Mouse (Mus musculus) intestine, embryonic 15.5 days (tissue): ENCODE measurements at regions not wholly inside any gene's neighbourhood (a gene's known extent, or its start where the extent isn't known, plus 50 kb on each side); places are given as distances from the start of the nearest gene placed in this dataset.
A peak's percentile ranks its signal among the peaks of the same experiment; 100 is the strongest.

Experiments used
- ATAC-seq: fragments of 200-750 bp; cut with Nextera tagmentation; 2 replicates; pipeline ENCODE4 v1.8.0; 2017; ENCODE audit warnings: moderate TSS enrichment, moderate library complexity
- H3K27ac ChIP-seq: fragments of 300-500 bp; sonication (generic); 2 replicates; pipeline ENCODE4 v1.5.1; 2015; ENCODE audit warnings: mild to moderate bottlenecking, inconsistent platforms
- H3K27me3 ChIP-seq: fragments of 300-500 bp; sonication (generic); replicated peaks from 2 replicates; pipeline ENCODE4 v1.6.1; 2015; ENCODE audit warnings: inconsistent platforms
- H3K36me3 ChIP-seq: fragments of 300-500 bp; sonication (generic); 2 replicates; pipeline ENCODE4 v1.6.1; 2015; ENCODE audit warnings: inconsistent platforms
- H3K4me1 ChIP-seq: fragments of 300-500 bp; sonication (generic); replicated peaks from 2 replicates; pipeline ENCODE4 v1.6.1; 2015; ENCODE audit warnings: inconsistent platforms
- H3K4me2 ChIP-seq: fragments of 300-500 bp; sonication (generic); replicated peaks from 2 replicates; pipeline ENCODE4 v1.6.1; 2015; ENCODE audit warnings: mild to moderate bottlenecking, inconsistent platforms
- H3K4me3 ChIP-seq: fragments of 300-500 bp; sonication (generic); replicated peaks from 2 replicates; pipeline ENCODE4 v1.5.1; 2015; ENCODE audit warnings: inconsistent platforms
- H3K9ac ChIP-seq: fragments of 300-500 bp; sonication (generic); 2 replicates; pipeline ENCODE4 v1.6.1; 2015; ENCODE audit warnings: inconsistent platforms
- H3K9me3 ChIP-seq: fragments of 300-500 bp; sonication (generic); 2 replicates; pipeline ENCODE4 v1.6.1; 2016; ENCODE audit warnings: inconsistent platforms
- WGBS: fragments of 180-500 bp; shearing (Covaris S2); methylation state at CpG from one replicate; pipeline ENCODE4 v1.1.7; 2015; 5-methylcytosine and 5-hydroxymethylcytosine counted together

DNA sequence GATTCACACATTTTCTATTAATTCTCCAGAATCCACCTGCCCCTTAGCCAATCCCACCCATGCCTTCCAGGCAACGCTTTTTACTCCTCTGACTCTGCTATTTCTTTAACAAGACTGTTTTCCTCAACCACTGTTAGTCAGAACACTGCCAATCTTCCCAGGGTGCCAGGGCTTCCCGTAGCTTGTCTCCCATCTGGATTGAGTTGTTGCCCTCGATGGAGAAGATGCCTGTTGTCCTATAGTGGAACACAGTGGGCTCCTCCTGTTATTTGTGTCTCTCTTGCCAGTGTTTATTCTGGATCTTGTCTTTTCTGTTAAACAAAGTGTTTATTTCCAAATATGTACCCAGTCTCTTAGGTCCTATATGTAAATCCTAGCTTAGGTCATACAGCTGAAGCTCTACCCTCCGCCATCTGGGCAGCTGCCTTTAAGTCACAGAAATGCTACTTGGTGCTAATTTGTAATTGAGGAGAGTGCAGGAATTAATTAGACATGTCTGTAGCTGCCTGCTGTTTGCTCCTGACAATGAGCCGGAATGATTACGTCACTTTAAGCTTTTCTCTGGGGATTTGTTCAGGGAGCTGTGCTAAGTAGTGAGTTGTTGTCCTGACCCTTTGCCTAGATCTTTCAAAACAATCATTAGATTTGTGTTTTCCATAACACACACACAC, 115.3 kb upstream of the Xpo1 start:
- Histone ChIP-seq H3K9me3 (no peaks in the 10 kb centered on the region), H3K27me3 (no peaks in the 10 kb centered on the region), H3K27ac (no peak overlapping the region), H3K36me3 (no peaks in the 10 kb centered on the region), H3K4me3 (no peak overlapping the region), H3K4me2 (no peak overlapping the region), H3K4me1 (no peaks in the 10 kb centered on the region), H3K9ac (no peak overlapping the region)
- no peak for ATAC-seq
- WGBS = 67% methylated on average over 6 of the region's 6 CpGs

DNA sequence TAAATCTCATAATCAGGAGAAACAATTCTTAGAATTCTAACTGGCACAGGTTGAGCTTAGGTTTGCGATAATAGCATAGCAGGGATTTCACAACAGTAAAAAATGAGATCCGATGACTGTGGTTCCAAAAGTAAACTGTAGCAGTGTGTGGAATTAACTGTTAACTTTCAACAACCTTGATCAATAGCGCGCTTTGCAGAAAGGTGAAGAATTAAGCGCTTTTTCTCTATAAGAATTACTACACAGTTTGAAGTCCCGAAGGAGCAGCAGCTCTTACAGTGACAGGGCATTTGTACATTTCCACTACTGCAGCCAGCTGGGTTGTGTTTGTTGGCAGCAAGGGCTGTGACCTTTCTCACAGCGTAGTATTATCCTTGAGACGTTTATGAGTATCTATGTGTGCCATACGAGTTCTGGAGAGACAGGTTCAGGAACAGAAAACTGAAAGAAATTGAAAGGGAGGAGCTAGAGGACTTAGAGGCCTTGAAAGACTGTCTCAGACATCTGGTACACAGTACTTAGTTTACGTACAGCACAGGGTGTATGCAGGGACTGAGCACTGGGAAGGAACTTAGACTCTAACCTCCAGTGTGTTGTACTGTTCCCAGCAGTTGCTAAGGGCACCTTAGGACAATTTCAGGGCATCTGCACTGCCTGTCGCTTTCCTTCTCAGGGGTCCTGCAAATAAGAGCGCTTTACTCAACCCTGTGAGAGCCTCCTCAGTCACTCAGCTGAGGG, 114.6 kb upstream of the Xpo1 start:
- H3K4me2 ChIP-seq = no peak overlapping the region
- ATAC-seq = no peak; the same call in 1 of the 2 replicates

DNA sequence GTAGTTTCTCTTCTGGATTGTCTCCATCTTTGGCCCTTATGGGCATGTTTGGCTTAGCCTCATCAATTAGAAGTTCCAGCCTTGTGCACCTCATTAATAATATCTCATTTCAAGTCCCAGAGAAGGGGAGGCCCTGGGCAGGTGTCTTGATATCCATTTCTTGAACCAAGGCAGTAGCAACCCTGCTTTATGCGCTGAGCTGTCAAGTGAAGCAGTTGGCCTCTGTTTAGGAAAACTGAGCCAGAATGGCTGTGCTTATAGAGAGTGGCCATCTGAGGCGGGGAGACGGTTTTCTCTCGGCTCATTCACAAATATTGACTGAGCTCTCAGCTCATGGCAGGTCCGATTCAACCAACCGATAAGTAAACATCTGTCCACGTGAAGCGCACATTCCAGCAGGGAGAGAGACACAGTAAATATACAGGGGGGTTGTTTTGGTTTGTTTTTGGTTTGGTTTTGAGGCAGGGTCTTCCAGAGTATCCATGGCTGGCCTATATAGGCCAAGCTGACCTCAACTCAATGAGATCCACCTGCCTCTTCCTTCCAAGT, 107.7 kb upstream of the Xpo1 start:
- Histone ChIP-seq H3K9me3 (no peaks in the 10 kb centered on the region), H3K27me3 (no peaks in the 10 kb centered on the region), H3K4me3 (no peak overlapping the region), H3K4me1 (no peaks in the 10 kb centered on the region), H3K4me2 (no peak overlapping the region), H3K27ac (no peak overlapping the region), H3K36me3 (no peaks in the 10 kb centered on the region), H3K9ac (no peak overlapping the region)
- 55% methylated on average over 8 of the region's 8 CpGs for WGBS
- ATAC-seq = no peak

More for the DNA sequence above, 114.6 kb upstream of the Xpo1 start:
- Histone ChIP-seq H3K4me3 (no peak overlapping the region), H3K9me3 (no peaks in the 10 kb centered on the region), H3K27me3 (no peaks in the 10 kb centered on the region), H3K9ac (no peak overlapping the region), H3K27ac (no peak overlapping the region), H3K36me3 (no peaks in the 10 kb centered on the region), H3K4me1 (no peaks in the 10 kb centered on the region)
- WGBS = 52% methylated on average over 12 of the region's 12 CpGs

DNA sequence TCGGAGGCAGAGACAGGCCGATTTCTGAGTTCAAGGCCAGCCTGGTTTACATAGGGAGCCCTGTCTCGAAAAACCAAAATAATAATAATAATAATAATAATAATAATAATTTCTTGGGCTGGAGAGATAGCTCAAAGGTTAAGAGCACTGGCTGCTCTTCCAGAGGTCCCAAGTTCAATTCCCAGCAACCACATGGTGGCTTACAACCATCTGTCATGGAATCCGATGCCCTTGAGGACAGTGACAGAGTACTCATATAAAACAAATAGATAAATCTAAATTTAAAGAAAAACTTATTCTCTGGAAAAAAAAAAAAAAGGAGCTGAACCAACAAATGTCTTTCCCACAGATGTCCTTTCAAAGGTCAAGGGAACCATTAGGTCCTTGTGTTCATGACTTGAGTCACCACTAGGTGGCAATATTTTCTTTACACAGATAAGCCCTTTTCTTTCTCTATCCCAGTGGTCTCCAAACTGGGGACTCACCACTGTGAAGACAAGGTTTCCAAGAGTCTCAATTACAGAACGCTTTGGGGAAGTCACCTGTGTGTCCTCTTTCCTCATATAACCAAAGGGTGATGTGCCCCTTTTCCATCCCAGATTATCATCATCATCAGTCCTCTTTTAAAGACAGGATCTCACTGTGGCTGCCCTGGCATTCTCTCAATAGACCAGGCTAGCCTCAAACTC, 106.1 kb upstream of the Xpo1 start:
- no peaks in the 10 kb centered on the region for H3K36me3 ChIP-seq
- no peak overlapping the region for H3K4me3 ChIP-seq
- no peaks in the 10 kb centered on the region for H3K4me1 ChIP-seq
- H3K9ac ChIP-seq = no peak overlapping the region
- no peaks in the 10 kb centered on the region for H3K9me3 ChIP-seq
- H3K4me2 ChIP-seq = no peak overlapping the region
- 69% methylated on average over 5 of the region's 5 CpGs for WGBS
- ATAC-seq = peak; percentile 56; the same call in 1 of the 2 replicates
- H3K27me3 ChIP-seq = no peaks in the 10 kb centered on the region
- H3K27ac ChIP-seq = no peak overlapping the region

DNA sequence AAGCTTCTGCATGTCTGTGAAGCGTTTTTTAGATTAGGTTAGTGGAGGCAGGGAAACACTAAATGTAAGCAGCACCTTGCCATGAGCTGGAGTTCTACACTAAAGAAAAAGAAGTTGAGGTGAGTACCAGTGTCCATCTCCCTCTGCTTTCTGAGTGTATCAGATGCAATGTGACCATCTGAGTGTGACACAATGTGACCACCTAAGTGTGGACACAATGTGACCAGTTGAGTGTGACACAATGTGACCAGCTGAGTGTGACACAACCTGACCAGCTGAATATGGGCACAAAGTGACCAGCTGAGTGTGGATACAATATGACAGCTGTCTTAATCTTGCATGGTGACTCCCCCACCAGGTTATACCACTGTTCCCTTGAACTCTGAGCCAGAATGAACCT, 101.0 kb upstream of the Xpo1 start:
- no peak for ATAC-seq
- Histone ChIP-seq H3K27me3 (no peaks in the 10 kb centered on the region), H3K4me2 (no peak overlapping the region), H3K9ac (no peak overlapping the region), H3K27ac (no peak overlapping the region), H3K4me1 (no peaks in the 10 kb centered on the region), H3K36me3 (no peaks in the 10 kb centered on the region), H3K9me3 (no peaks in the 10 kb centered on the region), H3K4me3 (no peak overlapping the region)
- WGBS = 65% methylated on average over 1 of the region's 1 CpGs

DNA sequence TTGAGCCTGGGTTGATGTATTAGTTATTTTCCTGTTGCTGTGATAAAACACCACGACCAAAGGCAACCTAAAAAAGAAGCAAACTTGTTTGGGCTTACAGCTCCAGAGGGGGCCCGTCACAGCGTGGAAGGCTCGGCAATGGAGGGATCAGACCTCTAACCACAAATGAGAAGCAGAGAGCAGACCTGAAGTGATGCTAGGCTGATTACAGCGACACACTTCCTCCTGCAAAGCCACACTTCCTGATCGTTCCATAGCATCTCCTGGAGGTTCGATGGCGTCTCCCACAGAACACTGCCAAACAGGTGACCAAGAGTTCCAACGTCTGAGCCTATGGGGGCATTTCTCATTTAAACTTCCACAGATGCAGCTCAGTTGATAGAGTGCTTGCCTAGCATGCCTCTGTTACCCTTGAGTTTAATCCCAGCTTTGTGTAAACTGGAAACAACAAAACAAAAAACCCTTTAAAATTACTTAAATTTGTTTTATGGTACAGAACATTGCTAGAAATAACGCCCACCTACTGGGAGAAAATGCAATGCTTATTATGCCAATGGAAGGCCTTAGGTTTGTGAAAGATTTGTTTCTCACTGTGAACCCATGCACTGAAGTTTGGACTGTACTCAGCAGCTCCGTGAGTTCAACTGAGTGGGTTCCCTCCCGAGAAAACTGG, 87.2 kb upstream of the Xpo1 start:
- Histone ChIP-seq H3K36me3 (no peaks in the 10 kb centered on the region), H3K27ac (no peak overlapping the region), H3K9ac (no peak overlapping the region), H3K9me3 (no peaks in the 10 kb centered on the region), H3K4me2 (no peak overlapping the region), H3K4me3 (no peak overlapping the region), H3K4me1 (no peaks in the 10 kb centered on the region), H3K27me3 (no peaks in the 10 kb centered on the region)
- WGBS = 83% methylated on average over 12 of the region's 12 CpGs
- no peak for ATAC-seq

DNA sequence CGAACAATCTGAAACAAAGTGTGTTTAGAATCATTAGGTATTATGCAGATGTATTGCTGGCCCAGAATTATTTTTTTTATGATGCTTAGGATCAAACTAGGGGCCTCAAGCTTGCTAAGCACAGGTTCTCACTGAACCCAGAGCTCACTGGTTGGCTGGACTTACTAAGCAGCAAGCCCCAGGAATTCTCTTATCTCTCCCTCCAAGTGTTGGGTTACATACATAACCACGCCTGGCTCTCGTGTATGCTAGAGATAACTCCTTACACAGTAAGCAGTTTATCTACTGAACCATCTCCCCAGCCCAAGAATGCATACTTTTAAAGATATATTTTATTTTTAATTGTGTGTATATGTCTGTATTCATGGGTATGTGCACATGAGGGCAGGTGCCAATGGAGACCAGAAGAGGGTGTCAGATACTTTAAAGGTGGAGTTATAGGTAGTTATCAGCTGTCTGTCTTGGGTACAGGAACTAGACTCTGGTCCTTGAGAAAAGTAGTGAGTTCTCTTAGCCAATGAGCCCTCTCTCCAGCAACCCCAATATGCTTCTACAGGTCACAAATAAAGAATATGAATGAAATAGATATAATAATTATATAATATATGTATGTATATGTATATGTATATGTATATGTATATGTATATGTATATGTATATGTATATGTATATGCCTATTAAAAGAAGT, 86.0 kb upstream of the Xpo1 start:
- no peaks in the 10 kb centered on the region for H3K4me1 ChIP-seq
- H3K9me3 ChIP-seq = no peaks in the 10 kb centered on the region
- no peak overlapping the region for H3K4me2 ChIP-seq
- no peak overlapping the region for H3K27ac ChIP-seq
- WGBS = 41% methylated on average over 3 of the region's 3 CpGs
- no peak overlapping the region for H3K4me3 ChIP-seq
- peak; percentile 65; the same call in 1 of the 2 replicates for ATAC-seq
- no peak overlapping the region for H3K9ac ChIP-seq
- H3K27me3 ChIP-seq = no peaks in the 10 kb centered on the region
- H3K36me3 ChIP-seq = no peaks in the 10 kb centered on the region

DNA sequence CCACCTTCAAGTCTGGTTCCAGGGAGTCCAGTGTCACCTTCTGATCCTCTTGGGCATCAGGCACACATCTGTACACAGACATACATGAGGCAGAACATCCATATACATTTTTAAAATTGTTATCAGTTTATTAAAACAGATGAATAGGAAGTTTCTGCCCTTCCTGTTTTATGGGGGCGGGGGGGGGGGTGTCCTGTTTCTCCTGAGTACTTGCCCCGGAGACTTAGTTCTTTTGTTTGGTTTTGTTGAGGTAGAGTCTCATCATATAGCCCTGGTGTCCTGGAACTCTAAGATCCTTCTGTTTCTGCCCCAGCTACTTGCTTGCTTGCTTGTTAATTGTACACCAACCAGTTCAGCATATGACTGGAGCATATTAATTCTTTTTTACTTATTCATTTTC, 85.0 kb upstream of the Xpo1 start:
- WGBS = 66% methylated on average over 2 of the region's 2 CpGs
- ATAC-seq = no peak
- no peak overlapping the region for H3K4me3 ChIP-seq
- H3K27ac ChIP-seq = no peak overlapping the region
- no peaks in the 10 kb centered on the region for H3K27me3 ChIP-seq
- no peaks in the 10 kb centered on the region for H3K36me3 ChIP-seq
- H3K9me3 ChIP-seq = no peaks in the 10 kb centered on the region
- no peak overlapping the region for H3K4me2 ChIP-seq
- H3K9ac ChIP-seq = no peak overlapping the region
- H3K4me1 ChIP-seq = no peaks in the 10 kb centered on the region

DNA sequence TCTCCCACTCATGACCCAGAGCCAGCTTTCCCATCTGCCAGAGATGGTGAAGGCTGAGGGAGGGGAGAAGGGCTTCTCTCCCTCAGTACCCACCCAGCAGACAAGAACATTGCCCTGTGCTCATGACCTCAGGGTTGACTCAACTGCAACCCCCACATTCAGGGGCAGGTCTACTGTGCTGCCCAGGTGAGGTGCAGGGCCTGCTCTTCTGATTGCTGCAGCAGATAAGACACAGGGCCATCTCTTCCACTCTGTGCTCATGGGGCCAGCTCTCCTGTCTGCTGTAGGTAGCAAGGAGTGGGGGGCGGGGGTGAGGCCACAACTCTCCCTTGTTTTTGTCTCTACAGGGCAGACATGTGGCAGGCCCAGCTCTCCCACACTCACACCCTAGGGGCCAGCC, 84.1 kb upstream of the Xpo1 start:
- 95% methylated on average over 1 of the region's 1 CpGs for WGBS
- H3K36me3 ChIP-seq = no peaks in the 10 kb centered on the region
- no peak overlapping the region for H3K27ac ChIP-seq
- no peak overlapping the region for H3K4me2 ChIP-seq
- H3K9ac ChIP-seq = no peak overlapping the region
- no peaks in the 10 kb centered on the region for H3K9me3 ChIP-seq
- H3K4me1 ChIP-seq = no peaks in the 10 kb centered on the region
- H3K4me3 ChIP-seq = no peak overlapping the region
- no peak for ATAC-seq
- no peaks in the 10 kb centered on the region for H3K27me3 ChIP-seq

DNA sequence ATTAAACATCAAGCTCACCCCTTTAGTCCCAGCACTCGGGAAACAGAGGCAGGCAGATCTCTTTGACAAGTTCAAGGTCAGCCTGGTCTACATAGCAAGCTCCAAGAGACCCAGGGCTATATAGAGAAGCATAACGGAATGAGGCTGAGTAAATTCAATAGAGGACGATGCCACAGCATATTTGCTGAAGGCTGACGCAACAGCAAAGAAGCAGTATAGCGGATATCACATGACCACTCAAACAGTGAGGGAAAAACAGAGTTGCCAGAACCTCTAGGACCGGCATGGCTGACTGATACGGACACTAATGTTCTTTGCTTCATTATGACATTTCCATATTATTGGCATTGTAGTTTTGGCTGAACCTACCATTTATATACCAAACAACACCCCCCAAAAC, 74.2 kb upstream of the Xpo1 start:
- Histone ChIP-seq H3K9me3 (no peaks in the 10 kb centered on the region), H3K4me3 (no peak overlapping the region), H3K36me3 (no peaks in the 10 kb centered on the region), H3K4me1 (no peaks in the 10 kb centered on the region), H3K9ac (no peak overlapping the region), H3K4me2 (no peak overlapping the region), H3K27ac (no peak overlapping the region), H3K27me3 (no peaks in the 10 kb centered on the region)
- 90% methylated on average over 7 of the region's 7 CpGs for WGBS
- ATAC-seq = no peak

DNA sequence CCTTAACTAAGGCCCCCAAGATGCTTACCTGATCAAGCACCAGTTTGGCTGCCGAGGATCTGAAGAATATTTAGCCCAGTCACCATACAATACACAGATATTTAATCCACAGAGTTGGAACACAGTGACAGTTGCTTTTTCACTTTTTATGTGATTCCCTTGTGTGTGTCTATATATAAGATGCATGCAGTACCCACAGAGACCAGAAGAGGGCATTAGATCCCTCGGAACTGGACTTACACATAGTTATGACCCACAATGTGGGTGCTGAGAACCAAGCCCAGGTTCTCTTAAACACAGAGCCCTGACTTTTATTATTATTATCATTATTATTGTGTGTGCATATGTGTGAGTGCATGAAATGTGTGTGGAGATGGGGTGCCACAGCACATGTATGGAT, 70.6 kb upstream of the Xpo1 start:
- H3K4me2 ChIP-seq = no peak overlapping the region
- 92% methylated on average over 2 of the region's 2 CpGs for WGBS
- no peak for ATAC-seq
- H3K4me3 ChIP-seq = no peak overlapping the region
- no peaks in the 10 kb centered on the region for H3K27me3 ChIP-seq
- no peak overlapping the region for H3K27ac ChIP-seq
- no peaks in the 10 kb centered on the region for H3K36me3 ChIP-seq
- H3K4me1 ChIP-seq = no peaks in the 10 kb centered on the region
- H3K9ac ChIP-seq = no peak overlapping the region
- H3K9me3 ChIP-seq = no peaks in the 10 kb centered on the region
